Mouse (Mus musculus): ENCODE results near the gene Olfr1406. TPM values are rescaled to one million over a fixed set of nuclear protein-coding genes. Genes with fewer than 3 reads are reported as not detected.
"Not testable (repeated sequence)": the region's sequence is repeated elsewhere in the genome, so short reads cannot be mapped to it uniquely, and the experiment has no call there.

Gene Olfr1406
- polyA plus RNA-seq (2014; fragmentation: Nextera tagmentation; extraction: Ambion mirVana): not detected in 2 replicates

DNA sequence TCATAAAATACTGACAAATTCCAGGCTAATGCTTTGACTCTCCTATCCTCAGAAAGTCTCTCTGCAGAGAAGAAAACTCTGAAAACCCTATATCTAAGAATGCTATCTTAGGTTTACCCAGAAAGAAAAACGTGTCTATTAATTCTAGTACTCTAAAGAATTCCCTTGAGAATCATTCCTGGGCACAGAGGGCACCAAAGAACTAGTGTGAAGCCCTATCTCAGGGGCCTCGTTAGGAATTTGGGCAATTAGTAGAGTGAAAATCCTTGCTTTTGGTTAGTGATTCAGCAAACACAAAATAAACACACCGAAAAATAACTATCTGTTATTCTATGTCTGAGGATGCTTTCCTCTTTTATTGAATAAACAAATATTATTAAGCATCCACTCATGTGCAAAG, at the start of gene Olfr1406:
TSS of gene Olfr1406 (minus strand) at position 101 of the 400 bp plus-strand sequence.
- H3K9ac ChIP-seq (ENCODE audit: low read length): no peak within 1 kb of the TSS
- DNase-seq (ENCODE audit: low spot score) (no peak), ATAC-seq (replicated peaks; ENCODE audit: low FRiP score, low TSS enrichment, low read depth) (no peak)
- no peaks in the 10 kb centered on the region for H3K9me3 ChIP-seq (ENCODE audit: control insufficient read depth, low read length)
- H3K4me1 ChIP-seq (replicated peaks; ENCODE audit: control insufficient read depth, insufficient read depth, low read length): no peaks in the 10 kb centered on the region
- no peaks in the 10 kb centered on the region for H3K36me3 ChIP-seq (ENCODE audit: control insufficient read depth, insufficient read depth, low read length)
- H3K4me3 ChIP-seq (ENCODE audit: low read depth, low read length): no peak within 1 kb of the TSS
- no peak within 1 kb of the TSS for H3K4me2 ChIP-seq (ENCODE audit: low read length)
- WGBS: 63% methylated on average over 3 of the region's 3 CpGs
- H3K27me3 ChIP-seq (replicated peaks; ENCODE audit: control insufficient read depth, insufficient read depth, low read length): no peaks in the 10 kb centered on the region
- H3K27ac ChIP-seq (ENCODE audit: low read depth): no peak within 1 kb of the TSS

DNA sequence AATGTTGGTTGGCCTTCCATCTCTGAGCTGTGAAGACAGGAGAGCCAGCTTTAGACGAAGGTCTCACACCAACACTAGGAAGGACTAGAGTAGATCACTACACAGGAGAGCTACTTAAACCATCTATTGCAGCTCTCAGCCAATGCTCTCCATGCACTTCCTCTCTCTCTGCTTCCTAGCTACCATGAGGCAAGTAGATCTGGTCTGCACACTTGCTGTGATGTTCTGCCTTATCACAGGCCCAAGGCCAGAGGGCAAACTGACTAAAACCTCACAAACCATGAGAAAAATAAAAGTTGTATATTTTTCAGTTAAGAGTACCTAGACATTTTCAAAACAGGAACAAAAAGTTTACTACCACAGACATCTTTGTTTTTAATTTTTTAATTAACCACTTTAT, 46.6 kb upstream of the Olfr1406 start:
- not testable (repeated sequence) for H3K9me3 ChIP-seq (ENCODE audit: control insufficient read depth, low read length); ATAC-seq (replicated peaks; ENCODE audit: low FRiP score, low TSS enrichment, low read depth); DNase-seq (ENCODE audit: low spot score); H3K9ac ChIP-seq (ENCODE audit: low read length); H3K36me3 ChIP-seq (ENCODE audit: control insufficient read depth, insufficient read depth, low read length); H3K4me1 ChIP-seq (replicated peaks; ENCODE audit: control insufficient read depth, insufficient read depth, low read length); H3K27me3 ChIP-seq (replicated peaks; ENCODE audit: control insufficient read depth, insufficient read depth, low read length); H3K4me3 ChIP-seq (ENCODE audit: low read depth, low read length); H3K27ac ChIP-seq (ENCODE audit: low read depth); H3K4me2 ChIP-seq (ENCODE audit: low read length)
- 78% methylated on average over 1 of the region's 1 CpGs for WGBS

DNA sequence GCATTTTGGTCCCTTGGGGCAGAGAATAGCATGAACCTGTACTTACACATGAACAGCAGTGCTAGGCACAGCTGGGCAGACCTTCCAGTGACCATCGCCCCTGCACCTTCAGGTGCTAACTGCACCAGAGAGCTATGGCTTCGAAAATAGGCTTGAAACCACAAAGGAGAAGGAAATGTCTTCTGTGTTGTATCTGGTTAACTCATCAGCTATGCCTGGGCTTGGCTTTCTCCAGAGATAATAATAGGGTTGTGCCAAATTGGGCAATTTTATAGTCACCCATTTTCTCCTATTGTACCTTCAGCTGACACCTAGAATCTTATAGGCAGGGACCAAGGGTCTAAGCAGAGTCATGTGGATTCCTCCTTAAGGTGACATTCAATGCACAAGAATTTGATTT, 36.6 kb upstream of the Olfr1406 start, which contains the start of gene Fcer1a:
TSS of gene Fcer1a (minus strand) at position 134 of the 400 bp plus-strand sequence.
- H3K4me3 ChIP-seq (ENCODE audit: low read depth, low read length): no peak within 1 kb of the TSS
- H3K4me1 ChIP-seq (replicated peaks; ENCODE audit: control insufficient read depth, insufficient read depth, low read length): no peaks in the 10 kb centered on the region

DNA sequence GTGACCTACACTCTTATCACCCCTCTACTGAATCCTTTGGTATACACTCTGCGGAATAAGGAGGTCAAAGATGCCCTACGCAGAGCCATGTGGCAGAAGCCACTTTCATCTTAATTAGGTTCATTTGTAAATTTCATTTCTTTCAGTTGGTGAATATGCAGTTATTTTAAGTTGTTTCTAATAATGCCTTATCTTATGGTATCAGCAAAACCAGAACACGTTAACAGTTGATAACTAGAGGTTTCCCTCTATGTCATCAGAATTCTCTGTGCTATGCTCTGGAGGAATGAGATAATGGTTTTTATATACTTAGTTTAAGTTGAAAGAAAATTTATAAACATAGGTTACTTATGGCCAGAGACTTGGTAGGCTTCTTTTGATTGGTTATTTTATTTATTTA, 26.0 kb upstream of the Olfr1406 start:
- Histone ChIP-seq H3K27ac (ENCODE audit: low read depth) (no peak overlapping the region), H3K36me3 (ENCODE audit: control insufficient read depth, insufficient read depth, low read length) (no peaks in the 10 kb centered on the region), H3K27me3 (replicated peaks; ENCODE audit: control insufficient read depth, insufficient read depth, low read length) (no peaks in the 10 kb centered on the region), H3K4me2 (ENCODE audit: low read length) (no peak overlapping the region), H3K4me1 (replicated peaks; ENCODE audit: control insufficient read depth, insufficient read depth, low read length) (no peaks in the 10 kb centered on the region), H3K4me3 (ENCODE audit: low read depth, low read length) (no peak overlapping the region), H3K9me3 (ENCODE audit: control insufficient read depth, low read length) (no peaks in the 10 kb centered on the region), H3K9ac (ENCODE audit: low read length) (no peak overlapping the region)
- ATAC-seq (replicated peaks; ENCODE audit: low FRiP score, low TSS enrichment, low read depth): no peak
- no peak for DNase-seq (ENCODE audit: low spot score)
- 90% methylated on average over 3 of the region's 3 CpGs for WGBS

More for the DNA sequence above, 36.6 kb upstream of the Olfr1406 start, which contains the start of gene Fcer1a:
- Histone ChIP-seq H3K27ac (ENCODE audit: low read depth) (no peak within 1 kb of the TSS), H3K9ac (ENCODE audit: low read length) (no peak within 1 kb of the TSS), H3K4me2 (ENCODE audit: low read length) (no peak within 1 kb of the TSS), H3K27me3 (replicated peaks; ENCODE audit: control insufficient read depth, insufficient read depth, low read length) (no peaks in the 10 kb centered on the region), H3K36me3 (ENCODE audit: control insufficient read depth, insufficient read depth, low read length) (no peaks in the 10 kb centered on the region), H3K9me3 (ENCODE audit: control insufficient read depth, low read length) (no peaks in the 10 kb centered on the region)
- no peak for ATAC-seq (replicated peaks; ENCODE audit: low FRiP score, low TSS enrichment, low read depth)
- 83% methylated on average over 2 of the region's 2 CpGs for WGBS
- DNase-seq (ENCODE audit: low spot score): no peak

DNA sequence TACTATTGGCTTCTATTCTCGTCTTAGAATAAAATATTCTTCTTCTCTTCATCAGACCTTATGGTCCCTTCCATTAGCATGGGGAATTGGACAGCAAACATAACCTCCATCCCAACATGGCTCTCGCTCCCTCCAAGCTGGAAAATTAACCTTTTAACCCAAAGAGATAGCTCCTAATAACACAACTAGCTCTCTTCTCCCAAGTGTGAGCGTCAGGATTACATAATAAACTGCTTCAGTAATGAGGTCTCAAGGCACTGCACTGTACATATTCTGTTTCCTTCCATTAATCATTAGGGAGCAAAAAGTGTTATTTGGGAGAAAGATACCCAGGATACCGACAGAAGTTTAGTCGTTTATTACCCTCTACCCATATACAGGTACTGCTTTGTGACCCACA, 21.7 kb upstream of the Olfr1406 start, which contains the start of gene Olfr1404:
TSS of gene Olfr1404 (plus strand) at position 301 of the 400 bp plus-strand sequence.
- DNase-seq (ENCODE audit: low spot score): no peak
- Histone ChIP-seq H3K27ac (ENCODE audit: low read depth) (no peak within 1 kb of the TSS), H3K9me3 (ENCODE audit: control insufficient read depth, low read length) (no peaks in the 10 kb centered on the region), H3K4me3 (ENCODE audit: low read depth, low read length) (no peak within 1 kb of the TSS), H3K9ac (ENCODE audit: low read length) (no peak within 1 kb of the TSS), H3K36me3 (ENCODE audit: control insufficient read depth, insufficient read depth, low read length) (no peaks in the 10 kb centered on the region), H3K4me1 (replicated peaks; ENCODE audit: control insufficient read depth, insufficient read depth, low read length) (no peaks in the 10 kb centered on the region), H3K27me3 (replicated peaks; ENCODE audit: control insufficient read depth, insufficient read depth, low read length) (no peaks in the 10 kb centered on the region), H3K4me2 (ENCODE audit: low read length) (no peak within 1 kb of the TSS)
- 83% methylated on average over 5 of the region's 5 CpGs for WGBS
- ATAC-seq (replicated peaks; ENCODE audit: low FRiP score, low TSS enrichment, low read depth): no peak

DNA sequence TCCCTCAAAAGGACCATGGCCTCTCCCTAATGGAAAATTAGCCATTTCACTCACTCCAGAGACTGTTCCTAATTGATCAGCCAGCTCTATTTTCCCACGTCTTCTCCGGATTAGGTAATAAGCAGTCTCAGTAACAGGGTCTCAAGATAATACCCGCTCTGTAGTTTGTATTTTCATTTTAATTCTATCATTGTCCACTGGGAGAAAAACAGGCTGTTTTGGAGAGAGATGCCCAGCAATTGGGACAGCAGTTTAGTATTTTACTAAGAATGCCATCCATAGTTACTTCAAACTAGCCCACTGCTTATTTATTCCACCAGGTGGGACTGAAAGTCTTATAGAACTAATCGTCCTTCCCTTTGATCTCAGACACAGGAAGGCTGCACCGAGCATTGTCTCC, 7.1 kb upstream of the Olfr1406 start, which contains the start of gene Olfr218:
TSS of gene Olfr218 (plus strand) at position 301 of the 400 bp plus-strand sequence.
- H3K4me2 ChIP-seq (ENCODE audit: low read length): no peak within 1 kb of the TSS
- 78% methylated on average over 5 of the region's 5 CpGs for WGBS
- no peaks in the 10 kb centered on the region for H3K36me3 ChIP-seq (ENCODE audit: control insufficient read depth, insufficient read depth, low read length)
- H3K9ac ChIP-seq (ENCODE audit: low read length): no peak within 1 kb of the TSS
- H3K4me1 ChIP-seq (replicated peaks; ENCODE audit: control insufficient read depth, insufficient read depth, low read length): no peaks in the 10 kb centered on the region
- no peak for DNase-seq (ENCODE audit: low spot score)
- no peak within 1 kb of the TSS for H3K4me3 ChIP-seq (ENCODE audit: low read depth, low read length)
- H3K27me3 ChIP-seq (replicated peaks; ENCODE audit: control insufficient read depth, insufficient read depth, low read length): no peaks in the 10 kb centered on the region
- H3K27ac ChIP-seq (ENCODE audit: low read depth): no peak within 1 kb of the TSS
- no peaks in the 10 kb centered on the region for H3K9me3 ChIP-seq (ENCODE audit: control insufficient read depth, low read length)
- ATAC-seq (replicated peaks; ENCODE audit: low FRiP score, low TSS enrichment, low read depth): no peak

- Histone ChIP-seq H3K27ac (ENCODE audit: low read depth) (no peak overlapping the region), H3K9ac (ENCODE audit: low read length) (no peak overlapping the region), H3K4me2 (ENCODE audit: low read length) (no peak overlapping the region), H3K4me3 (ENCODE audit: low read depth, low read length) (no peak overlapping the region), H3K27me3 (replicated peaks; ENCODE audit: control insufficient read depth, insufficient read depth, low read length) (no peaks in the 10 kb centered on the region), H3K9me3 (ENCODE audit: control insufficient read depth, low read length) (no peaks in the 10 kb centered on the region), H3K4me1 (replicated peaks; ENCODE audit: control insufficient read depth, insufficient read depth, low read length) (no peaks in the 10 kb centered on the region), H3K36me3 (ENCODE audit: control insufficient read depth, insufficient read depth, low read length) (no peaks in the 10 kb centered on the region)
- ATAC-seq (replicated peaks; ENCODE audit: low FRiP score, low TSS enrichment, low read depth) (no peak), DNase-seq (ENCODE audit: low spot score) (no peak)
- 87% methylated on average over 2 of the region's 2 CpGs for WGBS
Observed at GRCm38 (mm10) chr1:173196359-173196758, 5.9 kb upstream of the Olfr1406 start.

- WGBS: 68% methylated on average over 3 of the region's 3 CpGs
- Histone ChIP-seq H3K4me3 (ENCODE audit: low read depth, low read length) (no peak overlapping the region), H3K27me3 (replicated peaks; ENCODE audit: control insufficient read depth, insufficient read depth, low read length) (no peaks in the 10 kb centered on the region), H3K9me3 (ENCODE audit: control insufficient read depth, low read length) (no peaks in the 10 kb centered on the region), H3K9ac (ENCODE audit: low read length) (no peak overlapping the region), H3K4me2 (ENCODE audit: low read length) (no peak overlapping the region), H3K4me1 (replicated peaks; ENCODE audit: control insufficient read depth, insufficient read depth, low read length) (no peaks in the 10 kb centered on the region), H3K27ac (ENCODE audit: low read depth) (no peak overlapping the region), H3K36me3 (ENCODE audit: control insufficient read depth, insufficient read depth, low read length) (no peaks in the 10 kb centered on the region)
- DNase-seq (ENCODE audit: low spot score) (no peak), ATAC-seq (replicated peaks; ENCODE audit: low FRiP score, low TSS enrichment, low read depth) (no peak)
Observed at GRCm38 (mm10) chr1:173192059-173192458, 1.6 kb upstream of the Olfr1406 start.

DNA sequence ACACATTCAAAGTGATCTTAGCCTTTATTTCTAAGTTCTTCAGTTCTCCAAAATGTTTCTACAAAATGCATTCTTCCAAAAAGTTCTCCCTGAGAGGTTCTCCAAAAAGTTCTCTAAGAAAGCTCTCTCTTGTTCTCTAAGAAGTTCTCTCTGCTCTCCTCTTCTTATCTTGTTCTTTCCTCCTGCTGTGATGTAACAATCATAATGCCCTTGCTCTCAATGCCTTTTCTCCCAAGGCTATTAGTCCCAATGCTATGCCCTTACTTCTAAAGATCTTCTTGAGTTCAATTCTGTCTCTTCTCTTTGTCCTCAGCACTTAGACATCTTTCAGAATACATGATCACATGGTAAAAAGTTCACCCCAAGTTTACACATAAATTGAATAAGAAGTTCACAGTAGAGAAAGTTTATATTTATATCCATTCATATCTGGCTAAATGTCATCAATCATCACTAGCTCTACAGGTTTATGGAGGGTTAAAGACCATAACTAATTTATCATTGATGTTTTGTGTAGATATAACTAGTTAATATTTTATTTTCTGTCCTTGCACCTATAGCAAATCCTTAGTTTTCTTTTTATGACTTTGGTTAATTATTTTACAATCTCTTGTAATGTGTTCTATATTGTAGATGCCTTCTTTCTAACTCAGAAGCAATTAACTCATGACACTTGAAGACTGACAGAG, 16.1 kb downstream of the Olfr1406 start:
- Histone ChIP-seq H3K4me3 (ENCODE audit: low read depth, low read length) (no peak overlapping the region), H3K4me1 (replicated peaks; ENCODE audit: control insufficient read depth, insufficient read depth, low read length) (no peaks in the 10 kb centered on the region), H3K36me3 (ENCODE audit: control insufficient read depth, insufficient read depth, low read length) (no peaks in the 10 kb centered on the region), H3K4me2 (ENCODE audit: low read length) (no peak overlapping the region), H3K27me3 (replicated peaks; ENCODE audit: control insufficient read depth, insufficient read depth, low read length) (no peaks in the 10 kb centered on the region), H3K9me3 (ENCODE audit: control insufficient read depth, low read length) (no peaks in the 10 kb centered on the region), H3K27ac (ENCODE audit: low read depth) (no peak overlapping the region), H3K9ac (ENCODE audit: low read length) (no peak overlapping the region)
- ATAC-seq (replicated peaks; ENCODE audit: low FRiP score, low TSS enrichment, low read depth) (no peak; the same call in 1 of the 2 replicates), DNase-seq (ENCODE audit: low spot score) (no peak)
